Mouse (Mus musculus) thymus, postnatal 0 days (tissue): ENCODE data around the gene Utf1. TPM values are rescaled to one million over a fixed set of nuclear protein-coding genes. Genes with fewer than 3 reads are reported as not detected.
A peak's percentile ranks its signal among the peaks of the same experiment; 100 is the strongest.

ENCODE experiments used
- DNase-seq: peaks from one replicate; pipeline ENCODE4 v3.0.0-alpha.2; 2015; ENCODE audit warnings: low spot score
- microRNA counts: library from miRNA; unstranded; fragments of <30 nt; microRNA quantifications from one replicate; lab custom pipeline; 2015
- microRNA-seq: library from miRNA; unstranded; fragments of <30 nt; microRNA quantifications from one replicate; pipeline ENCODE4, GENCODE M21; 2016; ENCODE audit warnings: borderline number of aligned reads
- polyA plus RNA-seq: library from polyadenylated mRNA; unstranded; fragments of >200 nt; fragmentation: Nextera tagmentation; extraction: Ambion mirVana; gene quantifications from 2 replicates; pipeline ENCODE4 v1.2.1, GENCODE M21; 2015

Utf1 gene
- polyA plus RNA-seq, 1 experiment from 2014 or later = 8.7 TPM

DNA sequence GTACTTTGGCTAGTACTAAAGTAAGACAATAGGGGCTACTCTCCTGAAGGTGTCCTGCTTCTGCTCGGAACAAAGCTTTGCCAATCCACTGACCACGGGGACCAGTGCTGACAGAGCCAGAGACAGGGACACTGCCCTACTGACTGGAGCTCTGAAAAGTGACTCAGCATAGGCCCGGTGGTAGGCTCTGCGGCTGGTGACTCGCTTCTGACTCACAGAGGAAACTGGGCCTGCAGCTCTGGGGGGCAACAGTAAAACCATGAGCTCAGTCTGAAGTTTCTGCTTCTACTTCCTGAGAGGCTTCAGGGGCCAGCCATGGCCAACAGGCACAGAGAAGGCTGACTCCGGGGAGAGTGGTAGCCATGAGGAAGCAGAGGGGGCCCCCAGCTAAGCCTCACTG lies 27.8 kb downstream of the Utf1 start:
- peak; percentile 55 for DNase-seq

- DNase-seq = no peak
These were observed 29.3 kb downstream of the Utf1 start for GRCm38 (mm10) chr7:139972923-139973331.

DNA sequence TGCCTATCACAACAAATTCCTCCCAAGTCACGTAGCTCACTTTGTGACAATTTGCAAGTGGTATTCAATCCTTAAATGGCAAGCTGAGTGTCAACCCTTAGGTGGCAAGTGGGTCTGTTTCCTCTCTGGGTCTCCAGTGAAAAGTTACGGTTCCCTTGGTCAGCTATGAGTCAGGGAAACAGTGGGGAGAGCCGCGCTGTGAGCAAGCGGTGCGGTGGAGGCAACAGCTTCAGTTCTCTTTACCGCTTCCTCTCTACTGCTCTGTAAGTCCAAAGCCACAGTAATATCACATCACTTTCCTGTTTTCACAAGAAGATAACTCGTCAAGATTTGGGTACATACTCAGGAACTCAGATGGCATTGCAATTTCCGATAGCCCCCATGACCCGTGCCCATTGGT lies 30.7 kb downstream of the Utf1 start:
- peak; percentile 32 for DNase-seq

DNA sequence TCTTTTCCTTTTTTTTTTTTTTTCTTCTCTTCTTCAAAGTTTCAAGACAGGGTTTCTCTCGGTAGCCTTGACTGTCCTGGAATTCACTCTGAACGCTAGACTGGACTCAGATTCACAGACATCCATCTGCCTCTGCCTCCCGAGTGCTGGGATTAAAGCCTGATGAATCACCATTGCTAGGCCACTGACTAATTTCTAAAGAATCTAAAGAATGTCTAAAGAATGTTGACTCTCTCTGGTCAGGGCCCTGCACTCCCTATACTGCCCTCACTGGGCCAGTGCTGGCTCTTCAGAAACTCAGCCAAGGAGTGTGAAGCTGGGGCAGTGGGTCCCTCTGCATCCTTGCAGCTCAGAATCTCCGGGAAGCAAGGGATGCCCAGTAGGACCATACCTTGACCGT lies 31.9 kb downstream of the Utf1 start:
- DNase-seq = no peak

DNA sequence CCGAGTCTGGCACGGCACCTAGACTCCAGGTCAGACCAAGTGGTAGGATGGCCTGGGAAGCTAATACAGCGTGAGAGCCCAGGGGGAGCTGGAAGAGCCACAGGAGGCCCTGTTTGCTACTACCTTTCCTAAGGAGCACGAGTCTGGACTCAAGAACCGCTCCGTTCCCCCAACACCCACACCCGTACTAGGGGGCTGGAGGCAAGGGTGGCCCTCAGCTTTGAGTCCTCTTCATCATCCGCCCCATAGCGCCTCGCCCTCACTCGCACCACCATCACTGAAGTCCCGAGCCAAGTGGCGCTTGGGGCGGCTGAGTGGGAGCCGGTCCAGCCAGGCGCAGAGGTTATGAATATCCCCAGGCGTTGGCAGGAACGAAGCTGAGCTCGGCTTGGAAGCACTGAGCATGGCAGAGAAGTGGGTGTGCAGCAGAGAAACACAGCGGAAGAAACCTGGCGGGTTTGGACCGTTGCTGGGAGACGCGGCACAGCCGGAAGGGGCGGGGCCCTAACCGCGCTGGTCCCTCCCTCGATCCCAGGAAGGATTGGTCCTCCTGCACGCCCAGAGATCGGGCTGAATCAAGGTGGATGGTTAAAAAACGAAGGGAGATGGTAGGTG lies 34.8 kb downstream of the Utf1 start, which contains the start of gene 6430531B16Rik:
Gene 6430531B16Rik, minus strand, starts transcription at position 478 of the 615 bp plus-strand sequence.
- DNase-seq = peak; percentile 73

DNA sequence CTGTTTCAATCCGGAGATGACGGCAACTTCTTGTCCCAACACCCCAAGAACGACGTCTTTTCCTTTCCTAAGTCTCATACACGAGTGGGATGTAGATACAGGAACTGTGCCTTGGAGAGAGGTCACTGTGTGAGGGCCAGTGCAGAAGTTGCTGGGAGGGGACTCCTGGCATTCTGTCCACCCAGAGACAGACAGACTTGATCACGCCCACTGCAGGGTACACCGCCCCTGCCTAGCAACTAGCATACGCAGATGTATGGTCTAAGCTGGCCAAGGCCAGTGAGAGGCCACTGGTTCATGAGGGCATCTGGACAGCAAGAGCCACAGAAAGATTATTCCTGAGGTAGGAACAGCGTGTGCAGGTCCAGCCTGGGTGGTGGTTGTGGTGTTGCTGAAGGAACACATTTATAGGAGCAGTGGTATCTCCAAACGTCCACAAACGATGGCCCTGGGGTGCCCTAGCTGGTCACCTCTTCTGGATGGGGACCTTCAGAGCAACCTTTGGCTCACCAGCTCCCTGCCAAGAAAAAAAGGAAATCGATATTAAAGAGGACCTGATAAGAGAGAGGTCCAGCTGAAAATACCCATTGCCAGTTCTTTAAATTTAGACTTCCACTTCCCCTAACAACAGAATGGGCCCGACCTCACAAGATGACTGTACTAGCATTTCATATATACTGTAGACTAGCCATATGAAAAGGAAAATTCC lies 35.6 kb downstream of the Utf1 start:
- DNase-seq = no peak

GRCm38 (mm10) chr7:139980778-139981177 lies 37.2 kb downstream of the Utf1 start:
- no peak for DNase-seq

DNA sequence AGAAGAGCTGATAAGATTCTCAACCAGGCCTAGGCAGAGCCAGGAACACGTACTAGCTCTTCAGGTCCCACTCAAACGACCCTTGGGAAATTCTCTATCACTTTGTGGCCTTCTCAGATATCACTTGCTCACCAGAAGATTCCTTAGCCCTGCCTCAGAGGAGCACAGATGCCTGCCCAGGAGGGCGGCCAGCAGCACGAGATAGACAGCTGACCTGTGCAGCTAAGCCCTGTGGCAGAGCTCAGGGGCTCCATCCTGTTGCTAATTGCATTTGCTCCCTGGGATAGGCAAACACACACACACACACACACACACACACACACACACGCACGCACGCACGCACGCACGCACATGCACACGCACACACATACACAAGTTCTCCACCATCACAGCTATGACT lies 38.5 kb downstream of the Utf1 start:
- DNase-seq = no peak

GRCm38 (mm10) chr7:139984505-139984904 lies 40.9 kb downstream of the Utf1 start:
- no peak for DNase-seq

GRCm38 (mm10) chr7:139988272-139988671 lies 44.7 kb downstream of the Utf1 start:
- DNase-seq = no peak

DNA sequence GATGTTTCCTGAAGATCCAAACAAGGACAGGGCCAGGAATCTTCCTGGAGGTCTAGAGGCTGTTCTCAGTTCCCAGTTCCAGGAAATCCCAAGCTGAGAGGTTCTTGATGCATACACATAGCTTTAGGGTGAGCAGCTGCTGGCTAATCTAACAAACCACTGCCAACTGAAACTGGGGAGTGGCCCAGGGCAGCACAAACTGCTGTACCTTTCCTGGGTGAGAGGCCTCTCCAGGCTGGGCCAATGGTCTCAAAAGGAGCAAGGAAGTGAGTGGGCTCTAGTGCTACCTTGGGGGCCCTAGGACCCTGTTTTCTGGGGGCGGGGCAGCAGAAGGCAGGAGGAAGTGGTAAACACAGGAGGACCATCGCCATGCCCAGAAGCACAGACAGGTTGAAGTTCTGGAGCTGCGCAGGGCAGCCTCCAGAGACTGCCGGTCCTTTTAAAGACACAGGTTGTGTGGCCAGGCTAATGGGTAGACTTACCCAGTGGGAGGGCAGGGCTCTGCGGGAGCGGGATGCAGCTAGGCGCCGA lies 47.3 kb downstream of the Utf1 start:
- peak; percentile 9 for DNase-seq

GRCm38 (mm10) chr7:139992406-139992805 lies 48.8 kb downstream of the Utf1 start, which contains the start of gene Adam8:
Gene Adam8, minus strand, starts transcription at chr7:139992562.
- peak; percentile 6 for DNase-seq

GRCm38 (mm10) chr7:139993532-139993931 lies 49.9 kb downstream of the Utf1 start:
- no peak for DNase-seq

GRCm38 (mm10) chr7:139994202-139994601 lies 50.6 kb downstream of the Utf1 start:
- DNase-seq = no peak

GRCm38 (mm10) chr7:139994676-139995075 lies 51.1 kb downstream of the Utf1 start:
- peak; percentile 72 for DNase-seq

MicroRNAs within 50 kb of the gene (microRNA counts, 519-probe panel; counts per million panel counts)
- microRNA mmu-miR-202-3p (lab: Ali Mortazavi, UCI) = 473 counts per million, percentile 71 among the panel's probes with 10 or more counts
- microRNA mmu-miR-202-5p (lab: Ali Mortazavi, UCI) = 473 counts per million, percentile 71 among the panel's probes with 10 or more counts

Small RNA genes within 50 kb of the gene (microRNA-seq; reads per million reads assigned to microRNA genes)
- 2.9 reads per million for gene Mir202
- gene Mir7062 = 2.9 reads per million
- gene mmu-mir-7686 = not detected

Other genes starting within 250 kb of the Utf1 start
- not detected in 2 replicates for gene Adgra1, start 109.6 kb upstream of the Utf1 start, polyA plus RNA-seq
- 0.90 and 1.0 TPM in 2 replicates for gene Kndc1, start 49.1 kb upstream of the Utf1 start, polyA plus RNA-seq
- 0.71 and 0.90 TPM in 2 replicates for gene 6430531B16Rik, start 35.0 kb downstream of the Utf1 start, polyA plus RNA-seq
- 5.3 and 6.7 TPM in 2 replicates for gene Adam8, start 48.8 kb downstream of the Utf1 start, polyA plus RNA-seq
- 38.9 and 40.3 TPM in 2 replicates for gene Zfp511, start 92.6 kb downstream of the Utf1 start, polyA plus RNA-seq
- 42.2 TPM in 2 replicates for gene Tubgcp2, start 92.9 kb downstream of the Utf1 start, polyA plus RNA-seq
- gene Msx3, start 105.3 kb downstream of the Utf1 start, polyA plus RNA-seq = 0.21 and 0.25 TPM in 2 replicates
- gene Caly, start 138.8 kb downstream of the Utf1 start, polyA plus RNA-seq = 0.44 and 0.52 TPM in 2 replicates
- gene Prap1, start 149.6 kb downstream of the Utf1 start, polyA plus RNA-seq = 1.5 and 2.3 TPM in 2 replicates
- 27.8 and 28.6 TPM in 2 replicates for gene Fuom, start 158.7 kb downstream of the Utf1 start, polyA plus RNA-seq
- gene Paox, start 172.0 kb downstream of the Utf1 start, polyA plus RNA-seq = 26.8 and 28.8 TPM in 2 replicates
- 95.0 and 102 TPM in 2 replicates for gene Echs1, start 172.7 kb downstream of the Utf1 start, polyA plus RNA-seq
- 32.1 and 33.1 TPM in 2 replicates for gene Mtg1, start 193.8 kb downstream of the Utf1 start, polyA plus RNA-seq
- gene Sprn, start 211.1 kb downstream of the Utf1 start, polyA plus RNA-seq = 0.06 and 0.07 TPM in 2 replicates
- not detected in 2 replicates for gene Olfr522, start 221.0 kb downstream of the Utf1 start, polyA plus RNA-seq
- gene Olfr523, start 229.4 kb downstream of the Utf1 start, polyA plus RNA-seq = 0.08 TPM in 2 replicates